Mouse (Mus musculus) myocyte (in vitro differentiated cells): ENCODE measurements at regions not wholly inside any gene's neighbourhood (a gene's known extent, or its start where the extent isn't known, plus 50 kb on each side); places are given as distances from the start of the nearest gene placed in this dataset.

Experiments
- E2F4 ChIP-seq: IDR thresholded peaks from one replicate; pipeline ENCODE4 v1.6.1; 2011; ENCODE audit warnings: mild to moderate bottlenecking, control low read depth, moderate library complexity; ENCODE audit not compliant: insufficient read depth
- MAX ChIP-seq: IDR thresholded peaks from one replicate; pipeline ENCODE4 v1.6.1; 2011; ENCODE audit warnings: low read depth, mild to moderate bottlenecking, control low read depth
- MYOD1 ChIP-seq, 3 experiments: IDR thresholded peaks; one replicate each; pipeline ENCODE4 v1.6.1; 2011; ENCODE audit warnings: control low read depth in 2 of 3, low read depth in 2 of 3, mild to moderate bottlenecking in 2 of 3, moderate library complexity in 1 of 3; ENCODE audit not compliant: insufficient read length in 2 of 3, control insufficient read depth in 1 of 3
- MYOG ChIP-seq, 3 experiments: IDR thresholded peaks; one replicate each; pipeline ENCODE4 v1.6.1; 2011; ENCODE audit warnings: control low read depth in 2 of 3, low read depth in 2 of 3, mild to moderate bottlenecking in 2 of 3; ENCODE audit not compliant: insufficient read length in 2 of 3, control insufficient read depth in 1 of 3, insufficient read depth in 1 of 3
- POLR2A ChIP-seq: IDR thresholded peaks from one replicate; pipeline ENCODE4 v1.6.1; 2011; ENCODE audit warnings: low read depth, mild to moderate bottlenecking, control low read depth, moderate library complexity; ENCODE audit not compliant: insufficient read length
- POLR2AphosphoS2 ChIP-seq: IDR thresholded peaks from one replicate; pipeline ENCODE4 v1.6.1; 2011; ENCODE audit warnings: low read depth, control low read depth; ENCODE audit not compliant: insufficient read length
- SRF ChIP-seq: IDR thresholded peaks from one replicate; pipeline ENCODE4 v1.6.1; 2011; ENCODE audit warnings: low read depth; ENCODE audit not compliant: control insufficient read depth, insufficient read length
- TCF12 ChIP-seq: IDR thresholded peaks from one replicate; pipeline ENCODE4 v1.6.1; 2011; ENCODE audit warnings: mild to moderate bottlenecking, control low read depth; ENCODE audit not compliant: poor library complexity, insufficient read depth, severe bottlenecking
- USF1 ChIP-seq: IDR thresholded peaks from one replicate; pipeline ENCODE4 v1.6.1; 2011; ENCODE audit warnings: low read depth, mild to moderate bottlenecking, control low read depth, moderate library complexity

DNA sequence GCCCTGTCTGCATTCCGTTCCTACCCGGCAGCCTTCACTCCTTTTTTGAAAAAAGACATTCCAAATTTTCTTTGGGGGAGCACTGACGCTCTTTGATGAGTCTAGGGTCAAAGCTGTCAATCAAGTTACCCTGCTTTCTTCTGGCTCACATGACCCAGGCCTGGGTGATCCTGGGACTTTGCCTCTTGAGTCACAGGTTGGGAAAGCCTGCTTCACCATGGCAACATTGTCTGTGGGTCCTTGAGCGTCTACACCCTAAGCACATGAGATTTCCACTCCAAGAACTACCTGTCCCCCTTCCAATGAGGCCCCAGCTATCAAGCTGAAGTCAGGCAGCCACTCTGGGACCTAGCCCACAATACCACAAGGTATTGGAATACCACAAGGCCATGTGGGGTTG, 73.5 kb downstream of the Lsm3 start:
- TF ChIP-seq USF1: no peak
- no peak for TF ChIP-seq POLR2A
- no peak for TF ChIP-seq POLR2AphosphoS2
- no peak for TF ChIP-seq MAX
- no peak for TF ChIP-seq MYOD1 (IDR thresholded peaks at IDR 0.05; ENCODE audit: control insufficient read depth in 1 of 3, insufficient read length in 2 of 3, low read depth in 2 of 3)
- no peak for TF ChIP-seq E2F4
- no peak for TF ChIP-seq TCF12
- TF ChIP-seq MYOG (IDR thresholded peaks at IDR 0.05; ENCODE audit: control insufficient read depth in 1 of 3, insufficient read depth in 1 of 3, insufficient read length in 2 of 3, low read depth in 2 of 3): no peak
- no peak for TF ChIP-seq SRF
